Mouse (Mus musculus): ENCODE data around the gene Nexn. TPM values are rescaled to one million over a fixed set of nuclear protein-coding genes. Genes with fewer than 3 reads are reported as not detected.

Gene Nexn
- polyA plus RNA-seq (2014; fragmentation: Illumina TruSeq; extraction: RNeasy Lipid Tissue Mini Kit (QIAGEN cat#74804); ENCODE audit: low read depth, low replicate concordance) = 29.9 TPM

GRCm38 (mm10) chr3:152266036-152266421 lies at the start of gene Nexn:
TSS of gene Nexn (minus strand) at chr3:152266350.

GRCm38 (mm10) chr3:152209967-152210634 lies 56.0 kb downstream of the Nexn start, which contains the start of the genes Dnajb4 and Fubp1:
TSS of gene Dnajb4 (minus strand) at chr3:152210302.
TSS of gene Fubp1 (plus strand) at chr3:152210422.

Other genes starting within 250 kb of the Nexn start
- 513 TPM for gene Gipc2, start 100.1 kb downstream of the Nexn start, polyA plus RNA-seq (2014; fragmentation: Illumina TruSeq; extraction: RNeasy Lipid Tissue Mini Kit (QIAGEN cat#74804); ENCODE audit: low read depth, low replicate concordance)
- 131 TPM for gene Dnajb4, start 56.0 kb downstream of the Nexn start, polyA plus RNA-seq (2014; fragmentation: Illumina TruSeq; extraction: RNeasy Lipid Tissue Mini Kit (QIAGEN cat#74804); ENCODE audit: low read depth, low replicate concordance)
- 106 TPM for gene Fubp1, start 55.9 kb downstream of the Nexn start, polyA plus RNA-seq (2014; fragmentation: Illumina TruSeq; extraction: RNeasy Lipid Tissue Mini Kit (QIAGEN cat#74804); ENCODE audit: low read depth, low replicate concordance)
- gene Miga1, start 74.1 kb upstream of the Nexn start, polyA plus RNA-seq (2014; fragmentation: Illumina TruSeq; extraction: RNeasy Lipid Tissue Mini Kit (QIAGEN cat#74804); ENCODE audit: low read depth, low replicate concordance) = 36.4 TPM
- gene Usp33, start 80.1 kb upstream of the Nexn start, polyA plus RNA-seq (2014; fragmentation: Illumina TruSeq; extraction: RNeasy Lipid Tissue Mini Kit (QIAGEN cat#74804); ENCODE audit: low read depth, low replicate concordance) = 116 TPM
- gene Zzz3, start 129.1 kb upstream of the Nexn start, polyA plus RNA-seq (2014; fragmentation: Illumina TruSeq; extraction: RNeasy Lipid Tissue Mini Kit (QIAGEN cat#74804); ENCODE audit: low read depth, low replicate concordance) = 53.5 TPM